In genomic region chr1:86501114-86501532, GRCm38 (mm10) we compare ENCODE assay signal across 8 mouse cellular contexts. TPM values are rescaled to one million over a fixed set of nuclear protein-coding genes. Genes with fewer than 3 reads are reported as not detected.
DNase-seq lines count a peak whose midpoint lies in the region; ATAC-seq and TF ChIP-seq lines count a peak whose summit lies in the region.

No protein-coding gene starts in this region.

- peaks cover 77% of the 10 kb centered on the region for H3K4me1 ChIP-seq in heart, embryonic 10.5 days
- H3K4me1 ChIP-seq in kidney, postnatal 0 days (replicated peaks; ENCODE audit: insufficient read depth, low read length) = peaks cover 60% of the 10 kb centered on the region

- H3K36me3 ChIP-seq in heart, embryonic 10.5 days = no peaks in the 10 kb centered on the region
- H3K36me3 ChIP-seq in kidney, postnatal 0 days (ENCODE audit: insufficient read depth, low read length) = no peaks in the 10 kb centered on the region

- H3K9me3 ChIP-seq in heart, embryonic 10.5 days = no peaks in the 10 kb centered on the region
- no peaks in the 10 kb centered on the region for H3K9me3 ChIP-seq in kidney, postnatal 0 days (replicated peaks; ENCODE audit: low read length)

- H3K9ac ChIP-seq in kidney, postnatal 0 days (ENCODE audit: low read depth, low read length) = no peak overlapping the region

- no peak overlapping the region for H3K4me2 ChIP-seq in kidney, postnatal 0 days (ENCODE audit: low read length)

- no peaks in the 10 kb centered on the region for H3K27me3 ChIP-seq in heart, embryonic 10.5 days (ENCODE audit: insufficient read depth, poor library complexity, severe bottlenecking)
- H3K27me3 ChIP-seq in kidney, postnatal 0 days (ENCODE audit: insufficient read depth, low read length) = no peaks in the 10 kb centered on the region

- ATAC-seq in kidney, postnatal 0 days (replicated peaks; ENCODE audit: low FRiP score, low read depth) = no peak

- DNase-seq in 3134 (ENCODE audit: extremely low read depth, insufficient read length, low spot score) (peak; percentile 74), MN1 (ENCODE audit: low spot score) (peak; percentile 72), liver (peak; percentile 80)
- DNase-seq in embryo, embryonic 9.5 days (ENCODE audit: extremely low spot score) = peak; percentile 77
- DNase-seq in heart, embryonic 10.5 days (ENCODE audit: low spot score) = peak; percentile 87
- DNase-seq in kidney, postnatal 0 days (ENCODE audit: low spot score) = no peak
- DNase-seq in naive thymus-derived CD4-positive, alpha-beta T cell, adult 2 months (ENCODE audit: low read depth) = peak; percentile 85
- DNase-seq in testis, postnatal 10 days (ENCODE audit: low spot score) = peak; percentile 81

- no peak overlapping the region for H3K4me3 ChIP-seq in heart, embryonic 10.5 days
- H3K4me3 ChIP-seq in kidney, postnatal 0 days (replicated peaks; ENCODE audit: low read depth, low read length) = no peak overlapping the region

- WGBS in heart, embryonic 10.5 days = 24% methylated on average over 6 of the region's 6 CpGs
- 28% methylated on average over 6 of the region's 6 CpGs for WGBS in kidney, postnatal 0 days

- TF ChIP-seq CTCF in kidney, postnatal 0 days (IDR thresholded peaks at IDR 0.05; ENCODE audit: low read depth) = peak; percentile 71

- H3K27ac ChIP-seq in heart, embryonic 10.5 days = peak overlapping the region; percentile 26; the same call in 1 of the 2 replicates
- peak overlapping the region; percentile 42; the same call in 1 of the 2 replicates for H3K27ac ChIP-seq in kidney, postnatal 0 days

RNA-seq across cellular contexts. Expression of gene Ptma, which starts 25.4 kb away (rescaled TPM):
- 1,013 and 1,650 TPM in 2 replicates for polyA plus RNA-seq in heart, embryonic 10.5 days (2016; fragmentation: Nextera tagmentation; extraction: Ambion mirVana)
- 2,429 and 2,697 TPM in 2 replicates for polyA plus RNA-seq in kidney, postnatal 0 days (2015; fragmentation: Nextera tagmentation; extraction: Ambion mirVana)
